Mouse (Mus musculus) liver, embryonic 14.5 days (tissue): ENCODE data around the gene Tmem132d.

Source experiments
- CTCF ChIP-seq: IDR thresholded peaks from 2 replicates; pipeline ENCODE4 v1.5.1; 2016; ENCODE audit warnings: antibody characterized with exemption, low read depth, control low read depth
- EP300 ChIP-seq: IDR thresholded peaks from 2 replicates; pipeline ENCODE4 v1.6.1; 2016; ENCODE audit warnings: antibody characterized with exemption, low read depth

DNA sequence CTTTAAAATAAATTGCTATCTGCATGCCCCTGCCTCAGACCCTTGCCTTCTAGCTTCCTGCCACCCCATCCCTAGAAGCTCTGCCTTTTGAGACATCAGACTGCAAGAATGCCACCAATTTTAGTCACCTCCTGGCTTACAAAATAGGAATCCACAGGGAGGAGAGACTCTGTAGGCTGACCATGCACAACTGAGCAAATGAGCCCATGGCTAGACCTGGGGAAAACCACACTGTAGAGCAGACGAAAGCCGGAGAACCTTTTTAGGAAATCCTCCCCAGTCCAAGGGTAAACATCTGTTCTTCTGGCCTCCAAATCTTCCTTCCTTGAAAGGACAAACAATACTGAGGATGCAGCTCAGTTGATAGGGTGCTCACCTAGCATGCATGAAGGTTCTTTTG lies 130.5 kb downstream of the Tmem132d start:
- TF ChIP-seq CTCF: no peak
- no peak for TF ChIP-seq EP300
